Mouse (Mus musculus): ENCODE measurements at regions not wholly inside any gene's neighbourhood (a gene's known extent, or its start where the extent isn't known, plus 50 kb on each side); places are given as distances from the start of the nearest gene placed in this dataset.
A peak's percentile ranks its signal among the peaks of the same experiment; 100 is the strongest.

DNA sequence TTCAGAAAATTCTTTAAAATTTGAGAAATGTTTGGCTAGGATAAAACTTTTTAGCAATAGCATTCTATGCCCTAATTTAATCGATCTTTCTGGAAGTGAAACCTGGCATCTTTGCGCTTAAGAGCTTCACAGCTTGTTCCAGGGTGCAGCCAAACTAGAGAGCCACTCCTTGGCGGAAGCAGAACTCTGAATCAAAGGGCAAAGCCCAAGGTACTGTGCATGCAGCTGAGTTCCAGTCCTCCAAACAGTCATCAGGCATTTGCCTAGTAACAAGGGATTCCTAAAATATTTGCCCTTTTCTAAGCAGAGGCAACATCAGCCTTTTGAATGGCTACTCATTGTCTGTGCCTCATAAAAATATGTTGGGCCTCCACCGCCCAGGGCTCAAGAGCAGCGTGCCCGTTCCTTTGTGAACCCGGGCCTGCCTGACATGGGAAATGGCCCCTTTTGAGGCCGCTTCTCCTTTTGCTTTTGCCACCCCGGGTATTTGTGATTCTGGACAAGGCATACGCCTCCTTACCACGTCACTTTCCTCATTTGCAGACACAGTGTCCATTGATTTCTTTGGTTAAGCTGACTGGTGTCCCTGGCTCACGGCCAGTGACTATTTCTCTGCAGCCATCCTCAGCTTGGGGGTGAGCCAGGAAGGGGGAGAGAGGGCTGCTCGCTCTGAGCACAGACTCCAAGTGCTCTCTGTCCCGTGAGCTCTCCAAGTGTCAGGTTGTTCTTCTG, 402.2 kb upstream of the Smim15 start:
- Histone ChIP-seq H3K4me1 (ENCODE audit: control insufficient read depth, insufficient read depth, low read length) (peaks cover 4% of the 10 kb centered on the region; the same call in 1 of the 2 replicates), H3K4me3 (ENCODE audit: low read depth, low read length) (no peak overlapping the region), H3K27ac (ENCODE audit: low read depth, low read length) (peak overlapping the region; percentile 49; the same call in 1 of the 2 replicates), H3K9me3 (ENCODE audit: control insufficient read depth, low read length) (no peaks in the 10 kb centered on the region), H3K27me3 (ENCODE audit: control insufficient read depth, insufficient read depth, low read length) (no peaks in the 10 kb centered on the region; the same call in 1 of the 2 replicates), H3K9ac (replicated peaks; ENCODE audit: low read depth, low read length) (no peak overlapping the region), H3K36me3 (ENCODE audit: control insufficient read depth, insufficient read depth, low read length) (no peaks in the 10 kb centered on the region), H3K4me2 (ENCODE audit: low read depth, low read length) (no peak overlapping the region)
- 27% methylated on average over 14 of the region's 14 CpGs for WGBS
- ATAC-seq (ENCODE audit: low read depth): peak; percentile 76

DNA sequence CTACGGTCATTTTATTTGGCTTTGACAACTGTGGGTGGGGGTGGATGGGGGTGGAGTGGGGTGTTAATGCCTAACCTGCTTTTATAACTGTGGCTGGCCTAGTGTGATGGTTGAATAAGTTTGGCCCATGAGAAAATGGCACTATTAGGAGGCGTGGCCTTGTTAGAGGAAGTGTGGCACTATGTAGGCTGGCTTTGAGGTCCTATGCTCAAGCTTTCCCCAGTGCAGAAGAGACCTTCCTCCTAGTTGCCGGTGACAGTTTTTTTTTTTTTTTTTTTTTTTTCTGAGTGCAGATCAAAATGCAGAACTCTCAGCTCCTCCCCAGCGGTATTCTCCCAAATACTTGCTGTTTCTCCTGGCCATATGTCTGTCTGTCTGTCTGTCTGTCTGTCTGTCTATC, 404.6 kb upstream of the Smim15 start:
- Histone ChIP-seq H3K4me2 (ENCODE audit: low read depth, low read length) (no peak overlapping the region), H3K27me3 (ENCODE audit: control insufficient read depth, insufficient read depth, low read length) (no peaks in the 10 kb centered on the region; the same call in 1 of the 2 replicates), H3K9ac (replicated peaks; ENCODE audit: low read depth, low read length) (no peak overlapping the region), H3K4me1 (ENCODE audit: control insufficient read depth, insufficient read depth, low read length) (no peaks in the 10 kb centered on the region), H3K36me3 (ENCODE audit: control insufficient read depth, insufficient read depth, low read length) (no peaks in the 10 kb centered on the region), H3K9me3 (ENCODE audit: control insufficient read depth, low read length) (no peaks in the 10 kb centered on the region), H3K4me3 (ENCODE audit: low read depth, low read length) (no peak overlapping the region), H3K27ac (ENCODE audit: low read depth, low read length) (no peak overlapping the region)
- 88% methylated on average over 4 of the region's 4 CpGs for WGBS
- ATAC-seq (ENCODE audit: low read depth): no peak

DNA sequence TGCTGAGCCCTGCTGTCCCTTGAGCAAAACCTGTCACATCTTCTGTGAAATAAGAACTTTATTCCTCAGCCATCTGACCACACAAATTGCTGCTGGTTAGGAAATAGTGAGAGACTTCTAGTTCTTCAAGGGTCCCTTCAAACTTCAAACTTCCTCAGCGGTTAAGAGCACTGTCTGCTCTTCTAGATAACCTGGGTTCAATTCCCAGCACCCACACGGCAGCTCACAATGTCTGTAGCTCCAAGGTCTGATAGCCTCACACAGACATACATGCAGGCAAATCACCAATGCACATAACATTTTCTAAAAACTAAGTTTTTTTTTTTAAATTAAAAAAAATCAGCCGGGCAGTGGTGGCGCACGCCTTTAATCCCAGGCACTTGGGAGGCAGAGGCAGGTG, 407.0 kb upstream of the Smim15 start:
- no peak overlapping the region for H3K9ac ChIP-seq (replicated peaks; ENCODE audit: low read depth, low read length)
- H3K27me3 ChIP-seq (ENCODE audit: control insufficient read depth, insufficient read depth, low read length): no peaks in the 10 kb centered on the region
- H3K9me3 ChIP-seq (ENCODE audit: control insufficient read depth, low read length): no peaks in the 10 kb centered on the region
- WGBS: 98% methylated on average over 5 of the region's 5 CpGs
- no peak for ATAC-seq (ENCODE audit: low read depth)
- H3K27ac ChIP-seq (ENCODE audit: low read depth, low read length): no peak overlapping the region
- H3K4me2 ChIP-seq (ENCODE audit: low read depth, low read length): no peak overlapping the region
- no peaks in the 10 kb centered on the region for H3K36me3 ChIP-seq (ENCODE audit: control insufficient read depth, insufficient read depth, low read length)
- no peak overlapping the region for H3K4me3 ChIP-seq (ENCODE audit: low read depth, low read length)
- H3K4me1 ChIP-seq (ENCODE audit: control insufficient read depth, insufficient read depth, low read length): no peaks in the 10 kb centered on the region

DNA sequence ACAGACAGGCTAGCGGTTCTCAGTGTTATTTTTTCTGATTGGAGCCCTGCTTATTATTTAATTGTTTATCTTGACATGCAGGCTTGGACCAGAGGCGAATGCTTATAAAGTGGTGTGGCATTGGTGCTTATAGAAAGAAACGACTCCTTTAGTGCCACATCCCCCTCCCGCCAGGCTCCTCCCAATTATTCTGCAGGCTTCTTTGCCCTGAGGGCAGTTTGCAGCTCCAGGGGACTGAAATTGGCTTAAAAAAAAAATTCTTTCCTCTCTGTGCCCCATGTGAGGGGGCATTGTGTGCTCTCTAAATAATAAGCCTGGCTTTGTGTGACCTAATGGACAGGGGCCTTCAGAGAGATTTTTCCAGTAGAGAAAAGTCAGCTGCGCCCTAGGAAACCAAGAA, 409.1 kb upstream of the Smim15 start:
- no peak overlapping the region for H3K4me2 ChIP-seq (ENCODE audit: low read depth, low read length)
- WGBS: 40% methylated on average over 5 of the region's 5 CpGs
- H3K27me3 ChIP-seq (ENCODE audit: control insufficient read depth, insufficient read depth, low read length): no peaks in the 10 kb centered on the region
- no peak for ATAC-seq (ENCODE audit: low read depth)
- H3K4me1 ChIP-seq (ENCODE audit: control insufficient read depth, insufficient read depth, low read length): no peaks in the 10 kb centered on the region
- H3K9ac ChIP-seq (replicated peaks; ENCODE audit: low read depth, low read length): no peak overlapping the region
- H3K36me3 ChIP-seq (ENCODE audit: control insufficient read depth, insufficient read depth, low read length): no peaks in the 10 kb centered on the region
- H3K4me3 ChIP-seq (ENCODE audit: low read depth, low read length): no peak overlapping the region
- no peaks in the 10 kb centered on the region for H3K9me3 ChIP-seq (ENCODE audit: control insufficient read depth, low read length)
- no peak overlapping the region for H3K27ac ChIP-seq (ENCODE audit: low read depth, low read length)

DNA sequence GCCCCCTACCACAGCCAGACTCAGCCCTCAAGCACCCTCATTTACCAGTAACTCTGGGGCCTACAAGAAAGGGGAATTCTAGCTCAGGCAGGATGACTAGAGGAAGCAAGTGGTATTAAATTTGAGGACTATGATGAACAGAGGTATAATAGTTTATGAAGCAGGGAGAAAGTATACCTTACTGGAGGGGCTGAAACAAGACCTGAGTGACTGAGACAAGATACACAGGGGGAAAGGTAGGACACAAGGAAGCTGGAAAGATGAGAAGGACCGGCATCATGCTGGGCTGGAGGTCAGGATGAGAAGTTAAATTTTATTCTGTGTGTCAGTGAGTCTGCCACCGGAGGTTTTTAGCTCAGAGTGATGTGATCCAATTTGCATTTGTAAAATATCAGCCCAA, 417.2 kb upstream of the Smim15 start:
- Histone ChIP-seq H3K4me2 (ENCODE audit: low read depth, low read length) (no peak overlapping the region), H3K4me3 (ENCODE audit: low read depth, low read length) (no peak overlapping the region), H3K9ac (replicated peaks; ENCODE audit: low read depth, low read length) (no peak overlapping the region), H3K27me3 (ENCODE audit: control insufficient read depth, insufficient read depth, low read length) (no peaks in the 10 kb centered on the region), H3K9me3 (ENCODE audit: control insufficient read depth, low read length) (no peaks in the 10 kb centered on the region), H3K36me3 (ENCODE audit: control insufficient read depth, insufficient read depth, low read length) (no peaks in the 10 kb centered on the region), H3K27ac (ENCODE audit: low read depth, low read length) (no peak overlapping the region), H3K4me1 (ENCODE audit: control insufficient read depth, insufficient read depth, low read length) (no peaks in the 10 kb centered on the region)
- WGBS: 68% methylated on average over 2 of the region's 2 CpGs
- ATAC-seq (ENCODE audit: low read depth): no peak

DNA sequence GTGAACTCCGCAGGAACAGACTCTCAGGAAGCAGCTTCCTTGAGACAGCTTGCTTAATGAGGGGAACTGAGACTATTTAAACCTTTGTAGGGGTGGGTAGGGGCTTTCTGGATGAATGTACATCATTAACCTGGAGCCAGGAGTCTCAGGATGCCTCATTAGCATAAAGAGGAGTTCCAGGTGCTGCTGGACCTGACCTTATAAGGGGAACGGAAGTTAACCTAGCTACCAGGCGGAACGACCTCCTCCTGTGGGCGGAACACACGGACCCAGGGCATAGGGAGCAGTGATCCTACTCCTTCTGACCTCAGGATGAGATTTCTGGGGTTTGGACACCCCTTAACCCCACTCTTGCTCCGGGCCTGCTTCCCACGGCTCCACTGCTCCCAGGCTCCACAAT, 417.6 kb upstream of the Smim15 start:
- no peak for ATAC-seq (ENCODE audit: low read depth)
- H3K27me3 ChIP-seq (ENCODE audit: control insufficient read depth, insufficient read depth, low read length): no peaks in the 10 kb centered on the region
- H3K9ac ChIP-seq (replicated peaks; ENCODE audit: low read depth, low read length): no peak overlapping the region
- no peak overlapping the region for H3K27ac ChIP-seq (ENCODE audit: low read depth, low read length)
- no peaks in the 10 kb centered on the region for H3K36me3 ChIP-seq (ENCODE audit: control insufficient read depth, insufficient read depth, low read length)
- H3K4me2 ChIP-seq (ENCODE audit: low read depth, low read length): no peak overlapping the region
- H3K4me3 ChIP-seq (ENCODE audit: low read depth, low read length): no peak overlapping the region
- no peaks in the 10 kb centered on the region for H3K4me1 ChIP-seq (ENCODE audit: control insufficient read depth, insufficient read depth, low read length)
- WGBS: 73% methylated on average over 8 of the region's 8 CpGs
- no peaks in the 10 kb centered on the region for H3K9me3 ChIP-seq (ENCODE audit: control insufficient read depth, low read length)

DNA sequence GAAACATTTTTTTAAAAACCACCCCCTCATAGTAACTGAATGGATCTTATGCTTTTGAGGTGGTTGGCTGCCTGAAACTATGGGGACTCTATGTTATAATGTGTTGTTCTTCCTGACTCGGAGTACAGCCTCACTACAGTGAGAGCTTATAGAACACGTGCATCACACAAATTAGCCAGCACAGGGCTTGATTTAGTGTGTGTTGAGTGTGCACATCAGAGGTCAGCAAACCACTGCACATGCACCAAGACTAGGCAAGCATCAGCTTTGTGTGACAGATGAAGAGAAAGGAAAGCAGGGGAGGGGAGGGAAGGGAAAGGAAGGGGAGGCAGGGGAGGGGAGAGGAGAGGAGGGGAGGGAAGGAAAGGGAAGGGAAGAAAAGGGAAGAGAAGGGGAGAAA, 422.9 kb upstream of the Smim15 start:
- H3K27me3 ChIP-seq (ENCODE audit: control insufficient read depth, insufficient read depth, low read length): no peaks in the 10 kb centered on the region
- no peak overlapping the region for H3K4me2 ChIP-seq (ENCODE audit: low read depth, low read length)
- H3K9ac ChIP-seq (replicated peaks; ENCODE audit: low read depth, low read length): no peak overlapping the region
- no peak for ATAC-seq (ENCODE audit: low read depth)
- no peak overlapping the region for H3K27ac ChIP-seq (ENCODE audit: low read depth, low read length)
- peaks cover 16% of the 10 kb centered on the region; the same call in 1 of the 2 replicates for H3K4me1 ChIP-seq (ENCODE audit: control insufficient read depth, insufficient read depth, low read length)
- no peak overlapping the region for H3K4me3 ChIP-seq (ENCODE audit: low read depth, low read length)
- 43% methylated on average over 2 of the region's 2 CpGs for WGBS
- H3K36me3 ChIP-seq (ENCODE audit: control insufficient read depth, insufficient read depth, low read length): no peaks in the 10 kb centered on the region
- no peaks in the 10 kb centered on the region for H3K9me3 ChIP-seq (ENCODE audit: control insufficient read depth, low read length)

DNA sequence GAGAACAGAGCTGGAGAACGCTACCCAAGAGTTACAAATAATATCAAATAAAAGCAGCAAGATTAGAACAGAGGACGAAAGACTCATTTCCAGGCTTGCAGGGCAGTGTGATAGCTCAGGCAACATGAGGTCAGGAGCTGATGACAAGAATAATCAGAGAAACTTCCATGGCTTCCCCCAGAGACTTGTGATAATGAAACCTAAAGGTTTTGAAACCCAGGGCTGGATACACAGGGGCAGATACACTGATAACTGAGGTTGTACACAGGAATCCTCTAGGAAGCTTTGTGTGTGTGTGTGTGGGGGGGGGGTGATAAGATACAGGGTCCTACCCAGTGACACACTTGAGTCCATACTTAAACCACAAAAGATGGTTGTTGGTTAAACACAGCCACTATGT, 423.4 kb upstream of the Smim15 start:
- Histone ChIP-seq H3K9me3 (ENCODE audit: control insufficient read depth, low read length) (no peaks in the 10 kb centered on the region), H3K4me1 (ENCODE audit: control insufficient read depth, insufficient read depth, low read length) (peaks cover 16% of the 10 kb centered on the region; the same call in 1 of the 2 replicates), H3K27ac (ENCODE audit: low read depth, low read length) (no peak overlapping the region), H3K4me2 (ENCODE audit: low read depth, low read length) (no peak overlapping the region), H3K36me3 (ENCODE audit: control insufficient read depth, insufficient read depth, low read length) (no peaks in the 10 kb centered on the region), H3K27me3 (ENCODE audit: control insufficient read depth, insufficient read depth, low read length) (no peaks in the 10 kb centered on the region), H3K9ac (replicated peaks; ENCODE audit: low read depth, low read length) (no peak overlapping the region), H3K4me3 (ENCODE audit: low read depth, low read length) (no peak overlapping the region)
- 77% methylated on average over 2 of the region's 2 CpGs for WGBS
- ATAC-seq (ENCODE audit: low read depth): no peak

DNA sequence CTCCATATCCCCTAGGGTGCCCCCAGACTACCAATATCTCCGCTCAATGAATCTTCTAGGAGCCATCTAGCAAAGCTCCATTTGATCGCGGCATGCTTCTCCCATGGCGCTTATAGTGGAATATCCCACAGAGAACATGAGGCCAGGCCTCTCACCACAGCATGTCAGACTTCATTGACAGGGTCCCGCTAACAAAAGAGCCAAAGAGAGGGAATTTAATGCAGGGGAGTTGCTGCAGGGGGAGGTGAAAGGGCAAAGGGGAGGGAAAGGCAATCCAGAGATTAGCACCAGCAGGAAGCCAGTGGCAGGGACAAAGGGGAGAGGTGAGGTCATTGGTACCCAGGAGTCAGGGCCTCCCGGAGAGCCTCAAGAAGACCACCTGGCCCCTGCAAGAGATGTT, 424.0 kb upstream of the Smim15 start:
- no peak overlapping the region for H3K4me3 ChIP-seq (ENCODE audit: low read depth, low read length)
- WGBS: 10% methylated on average over 6 of the region's 6 CpGs
- no peak overlapping the region for H3K4me2 ChIP-seq (ENCODE audit: low read depth, low read length)
- H3K4me1 ChIP-seq (ENCODE audit: control insufficient read depth, insufficient read depth, low read length): peaks cover 16% of the 10 kb centered on the region; the same call in 1 of the 2 replicates
- no peak for ATAC-seq (ENCODE audit: low read depth)
- H3K9ac ChIP-seq (replicated peaks; ENCODE audit: low read depth, low read length): no peak overlapping the region
- H3K27me3 ChIP-seq (ENCODE audit: control insufficient read depth, insufficient read depth, low read length): no peaks in the 10 kb centered on the region
- H3K36me3 ChIP-seq (ENCODE audit: control insufficient read depth, insufficient read depth, low read length): no peaks in the 10 kb centered on the region
- no peak overlapping the region for H3K27ac ChIP-seq (ENCODE audit: low read depth, low read length)
- no peaks in the 10 kb centered on the region for H3K9me3 ChIP-seq (ENCODE audit: control insufficient read depth, low read length)

Data from neural tube, embryonic 14.5 days (tissue).